Mouse (Mus musculus) limb, embryonic 14.5 days (tissue): Measurements from ENCODE around the gene Mcm3ap. TPM values are rescaled to one million over a fixed set of nuclear protein-coding genes. Genes with fewer than 3 reads are reported as not detected.

Experiments
- ATAC-seq: fragments of 200-750 bp; cut with Nextera tagmentation; 2 replicates; pipeline ENCODE4 v1.8.0; 2017; ENCODE audit warnings: low read depth, moderate number of reproducible peaks, moderate TSS enrichment; ENCODE audit not compliant: low FRiP score
- DNase-seq: peaks from one replicate; pipeline ENCODE4 v3.0.0-alpha.2; 2015; ENCODE audit warnings: low spot score
- H3K27ac ChIP-seq: fragments of 300-500 bp; sonication (generic); replicated peaks from 2 replicates; pipeline ENCODE4 v1.5.1; 2014; ENCODE audit warnings: low read depth, mild to moderate bottlenecking, low read length, moderate library complexity, mixed read lengths
- H3K27me3 ChIP-seq: fragments of 300-500 bp; sonication (generic); 2 replicates; pipeline ENCODE4 v1.6.1; 2014; ENCODE audit warnings: low read length, mixed read lengths; ENCODE audit not compliant: control insufficient read depth, insufficient read depth
- H3K36me3 ChIP-seq: fragments of 300-500 bp; sonication (generic); 2 replicates; pipeline ENCODE4 v1.6.1; 2014; ENCODE audit warnings: mild to moderate bottlenecking, low read length, moderate library complexity, mixed read lengths; ENCODE audit not compliant: control insufficient read depth, insufficient read depth
- H3K4me1 ChIP-seq: fragments of 300-500 bp; sonication (generic); 2 replicates; pipeline ENCODE4 v1.6.1; 2014; ENCODE audit warnings: antibody characterized with exemption, low read length, mixed read lengths; ENCODE audit not compliant: control insufficient read depth, insufficient read depth
- H3K4me2 ChIP-seq: fragments of 300-500 bp; sonication (generic); replicated peaks from 2 replicates; pipeline ENCODE4 v1.6.1; 2014; ENCODE audit warnings: low read depth, mild to moderate bottlenecking, low read length, moderate library complexity; ENCODE audit not compliant: severe bottlenecking
- H3K4me3 ChIP-seq: fragments of 300-500 bp; sonication (generic); replicated peaks from 2 replicates; pipeline ENCODE4 v1.5.1; 2014; ENCODE audit warnings: low read length
- H3K9ac ChIP-seq: fragments of 300-500 bp; sonication (generic); 2 replicates; pipeline ENCODE4 v1.6.1; 2014; ENCODE audit warnings: mild to moderate bottlenecking, low read depth, low read length, moderate library complexity; ENCODE audit not compliant: severe bottlenecking
- H3K9me3 ChIP-seq: fragments of 300-500 bp; sonication (generic); 2 replicates; pipeline ENCODE4 v1.6.1; 2016; ENCODE audit warnings: low read length; ENCODE audit not compliant: control insufficient read depth
- POLR2A ChIP-seq: fragments of 200-500 bp; IDR thresholded peaks from 2 replicates; pipeline ENCODE4 v1.8.0; 2012; ENCODE audit warnings: inconsistent platforms, mild to moderate bottlenecking, moderate library complexity, borderline replicate concordance; ENCODE audit not compliant: insufficient read depth, insufficient read length; ENCODE audit errors: extremely low read depth
- WGBS: fragments of 180-500 bp; shearing (Covaris S2); extraction: QIAGEN DNeasy Blood & Tissue Kit; methylation state at CpG from one replicate; pipeline ENCODE4 v1.1.7; 2014; 5-methylcytosine and 5-hydroxymethylcytosine counted together
- polyA plus RNA-seq, 2 experiments: library from polyadenylated mRNA; depleted of rRNA in 1 of 2; stranded (reverse) in 1 of 2; unstranded in 1 of 2; fragments of >200 nt; fragmentation: Nextera tagmentation in 1 of 2; extraction: Ambion mirVana in 1 of 2; gene quantifications; 2 replicates each; pipeline versions ENCODE4 v1.2.1 to v1.2.3; 2012 to 2014

The Mcm3ap gene
- polyA plus RNA-seq, 2 experiments, result 45.6 to 65.8 TPM

GRCm38 (mm10) chr10:76554061-76554460 lies 85.3 kb downstream of the Mcm3ap start:
- Histone ChIP-seq H3K27ac (no peak overlapping the region), H3K4me2 (no peak overlapping the region), H3K9ac (no peak overlapping the region), H3K4me1 (no peaks in the 10 kb centered on the region), H3K36me3 (peaks cover 54% of the 10 kb centered on the region), H3K9me3 (no peaks in the 10 kb centered on the region), H3K4me3 (no peak overlapping the region), H3K27me3 (no peaks in the 10 kb centered on the region)
- no peak for TF ChIP-seq POLR2A
- WGBS, result 91% methylated on average over 5 of the region's 5 CpGs
- ATAC-seq, result no peak
- DNase-seq, result no peak

GRCm38 (mm10) chr10:76561972-76562371 lies 93.2 kb downstream of the Mcm3ap start, which contains the start of gene Spatc1l:
Gene Spatc1l (plus strand): TSS chr10:76562272.
- H3K27ac ChIP-seq, result no peak within 1 kb of the TSS
- no peaks in the 10 kb centered on the region for H3K36me3 ChIP-seq
- 84% methylated on average over 10 of the region's 10 CpGs for WGBS
- H3K4me2 ChIP-seq, result no peak within 1 kb of the TSS
- DNase-seq, result no peak
- H3K27me3 ChIP-seq, result no peaks in the 10 kb centered on the region
- ATAC-seq, result no peak
- H3K9me3 ChIP-seq, result no peaks in the 10 kb centered on the region
- no peak within 1 kb of the TSS for H3K9ac ChIP-seq
- H3K4me1 ChIP-seq, result no peaks in the 10 kb centered on the region
- TF ChIP-seq POLR2A, result no peak
- no peak within 1 kb of the TSS for H3K4me3 ChIP-seq

Other genes starting within 250 kb of the Mcm3ap start
- 61.4 and 70.6 TPM in 2 replicates for gene Prmt2, start 231.1 kb upstream of the Mcm3ap start, polyA plus RNA-seq (2012; rRNA removed)
- gene Prmt2, start 231.1 kb upstream of the Mcm3ap start, polyA plus RNA-seq (2014; fragmentation: Nextera tagmentation; extraction: Ambion mirVana), result 57.9 and 61.9 TPM in 2 replicates
- 20.1 and 21.5 TPM in 2 replicates for gene S100b, start 215.1 kb upstream of the Mcm3ap start, polyA plus RNA-seq (2012; rRNA removed)
- gene S100b, start 215.1 kb upstream of the Mcm3ap start, polyA plus RNA-seq (2014; fragmentation: Nextera tagmentation; extraction: Ambion mirVana), result 8.5 and 9.9 TPM in 2 replicates
- gene Dip2a, start 123.6 kb upstream of the Mcm3ap start, polyA plus RNA-seq (2012; rRNA removed), result 32.2 and 37.1 TPM in 2 replicates
- gene Dip2a, start 123.6 kb upstream of the Mcm3ap start, polyA plus RNA-seq (2014; fragmentation: Nextera tagmentation; extraction: Ambion mirVana), result 8.3 TPM in 2 replicates
- not detected in 2 replicates for gene AC141477.1, start 28.5 kb upstream of the Mcm3ap start, polyA plus RNA-seq (2012; rRNA removed)
- not detected in 2 replicates for gene AC141477.1, start 28.5 kb upstream of the Mcm3ap start, polyA plus RNA-seq (2014; fragmentation: Nextera tagmentation; extraction: Ambion mirVana)
- 27.9 and 32.8 TPM in 2 replicates for gene Pcnt, start 26.1 kb upstream of the Mcm3ap start, polyA plus RNA-seq (2012; rRNA removed)
- 17.2 and 17.3 TPM in 2 replicates for gene Pcnt, start 26.1 kb upstream of the Mcm3ap start, polyA plus RNA-seq (2014; fragmentation: Nextera tagmentation; extraction: Ambion mirVana)
- gene 2610028H24Rik, start 19.8 kb upstream of the Mcm3ap start, polyA plus RNA-seq (2012; rRNA removed), result not detected in 2 replicates
- gene 2610028H24Rik, start 19.8 kb upstream of the Mcm3ap start, polyA plus RNA-seq (2014; fragmentation: Nextera tagmentation; extraction: Ambion mirVana), result not detected in 2 replicates
- gene Ybey, start 187 bp downstream of the Mcm3ap start, polyA plus RNA-seq (2012; rRNA removed), result 3.2 and 3.5 TPM in 2 replicates
- 4.3 TPM in 2 replicates for gene Ybey, start 187 bp downstream of the Mcm3ap start, polyA plus RNA-seq (2014; fragmentation: Nextera tagmentation; extraction: Ambion mirVana)
- 30.2 and 34.9 TPM in 2 replicates for gene Lss, start 62.7 kb downstream of the Mcm3ap start, polyA plus RNA-seq (2012; rRNA removed)
- gene Lss, start 62.7 kb downstream of the Mcm3ap start, polyA plus RNA-seq (2014; fragmentation: Nextera tagmentation; extraction: Ambion mirVana), result 23.7 and 25.4 TPM in 2 replicates
- 0.05 and 0.13 TPM in 2 replicates for gene Spatc1l, start 93.3 kb downstream of the Mcm3ap start, polyA plus RNA-seq (2012; rRNA removed)
- gene Spatc1l, start 93.3 kb downstream of the Mcm3ap start, polyA plus RNA-seq (2014; fragmentation: Nextera tagmentation; extraction: Ambion mirVana), result not detected in 2 replicates
- gene Ftcd, start 106.7 kb downstream of the Mcm3ap start, polyA plus RNA-seq (2012; rRNA removed), result 0.08 TPM in 2 replicates
- gene Ftcd, start 106.7 kb downstream of the Mcm3ap start, polyA plus RNA-seq (2014; fragmentation: Nextera tagmentation; extraction: Ambion mirVana), result 0.06 and 0.50 TPM in 2 replicates
- gene Col6a2, start 154.7 kb downstream of the Mcm3ap start, polyA plus RNA-seq (2012; rRNA removed), result 365 and 415 TPM in 2 replicates
- gene Col6a2, start 154.7 kb downstream of the Mcm3ap start, polyA plus RNA-seq (2014; fragmentation: Nextera tagmentation; extraction: Ambion mirVana), result 178 and 197 TPM in 2 replicates